Mouse (Mus musculus): Measurements from ENCODE around the gene Faap20.

DNA sequence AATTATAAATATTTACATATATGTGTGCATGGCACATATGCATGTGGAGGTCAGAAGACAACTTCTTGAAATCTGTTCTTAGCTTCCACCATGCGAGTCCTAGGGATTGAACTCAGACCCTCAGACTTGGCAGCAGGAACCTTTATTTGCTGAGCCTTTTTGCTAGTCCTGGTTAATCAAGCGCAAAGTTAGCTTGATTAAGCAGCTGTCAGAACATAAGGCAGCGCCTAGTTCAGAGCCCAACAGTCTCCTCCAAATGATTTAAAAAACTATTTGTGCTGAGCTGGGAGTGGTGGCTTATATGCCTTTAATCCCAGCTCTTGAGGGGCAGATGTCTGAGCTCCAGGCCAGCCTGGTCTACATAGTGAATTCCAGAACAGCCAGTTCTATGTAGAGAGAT, 1.5 kb downstream of the Faap20 start:
- TF ChIP-seq ZKSCAN1 (IDR thresholded peaks at IDR 0.05; ENCODE audit: low read depth, low read length), result no peak
- TF ChIP-seq EP300 (IDR thresholded peaks at IDR 0.05; ENCODE audit: low read depth in 1 of 2, low read length in 2 of 2), result no peak
- no peak for TF ChIP-seq ZMIZ1 (IDR thresholded peaks at IDR 0.05; ENCODE audit: low read depth, low read length)
- TF ChIP-seq MAX (IDR thresholded peaks at IDR 0.05; ENCODE audit: low read length), result no peak
- no peak for TF ChIP-seq USF2 (IDR thresholded peaks at IDR 0.05; ENCODE audit: borderline replicate concordance in 1 of 2, insufficient read depth in 1 of 2, low read depth in 1 of 2, low read length in 2 of 2)
- TF ChIP-seq CTCF (IDR thresholded peaks at IDR 0.05 in 2 of 3, conservative IDR thresholded peaks at IDR 0.05 in 1 of 3; ENCODE audit: control insufficient read depth in 1 of 3, insufficient read depth in 1 of 3, low read depth in 2 of 3, low read length in 3 of 3, poor library complexity in 1 of 3, severe bottlenecking in 1 of 3), result no peak

All from MEL (cell line).